Mouse (Mus musculus): ENCODE data around the gene Smoc2. TPM values are rescaled to one million over a fixed set of nuclear protein-coding genes. Genes with fewer than 3 reads are reported as not detected.

Gene Smoc2
- 17.8 TPM for polyA plus RNA-seq (2014; fragmentation: Illumina TruSeq; extraction: RNeasy Lipid Tissue Mini Kit (QIAGEN cat#74804); ENCODE audit: low replicate concordance)

GRCm38 (mm10) chr17:14279177-14279965, at the start of gene Smoc2:
Gene Smoc2, plus strand, starts transcription at chr17:14279506.

Other genes with a start within 250 kb of the Smoc2 start
- not detected for gene Gm7358, start 220.0 kb upstream of the Smoc2 start, polyA plus RNA-seq (2014; fragmentation: Illumina TruSeq; extraction: RNeasy Lipid Tissue Mini Kit (QIAGEN cat#74804); ENCODE audit: low replicate concordance)
- 0.37 TPM for gene Dact2, start 75.2 kb upstream of the Smoc2 start, polyA plus RNA-seq (2014; fragmentation: Illumina TruSeq; extraction: RNeasy Lipid Tissue Mini Kit (QIAGEN cat#74804); ENCODE audit: low replicate concordance)

Data from small intestine, adult 10 weeks (tissue).